Mouse (Mus musculus): ENCODE measurements around the gene Slfn3. TPM values are rescaled to one million over a fixed set of nuclear protein-coding genes. Genes with fewer than 3 reads are reported as not detected.
"Not testable (repeated sequence)": the region's sequence is repeated elsewhere in the genome, so short reads cannot be mapped to it uniquely, and the experiment has no call there.

The Slfn3 gene
- polyA plus RNA-seq (2012; ENCODE audit: insufficient read depth, insufficient read length, low replicate concordance, missing spikeins): not detected in 2 replicates

DNA sequence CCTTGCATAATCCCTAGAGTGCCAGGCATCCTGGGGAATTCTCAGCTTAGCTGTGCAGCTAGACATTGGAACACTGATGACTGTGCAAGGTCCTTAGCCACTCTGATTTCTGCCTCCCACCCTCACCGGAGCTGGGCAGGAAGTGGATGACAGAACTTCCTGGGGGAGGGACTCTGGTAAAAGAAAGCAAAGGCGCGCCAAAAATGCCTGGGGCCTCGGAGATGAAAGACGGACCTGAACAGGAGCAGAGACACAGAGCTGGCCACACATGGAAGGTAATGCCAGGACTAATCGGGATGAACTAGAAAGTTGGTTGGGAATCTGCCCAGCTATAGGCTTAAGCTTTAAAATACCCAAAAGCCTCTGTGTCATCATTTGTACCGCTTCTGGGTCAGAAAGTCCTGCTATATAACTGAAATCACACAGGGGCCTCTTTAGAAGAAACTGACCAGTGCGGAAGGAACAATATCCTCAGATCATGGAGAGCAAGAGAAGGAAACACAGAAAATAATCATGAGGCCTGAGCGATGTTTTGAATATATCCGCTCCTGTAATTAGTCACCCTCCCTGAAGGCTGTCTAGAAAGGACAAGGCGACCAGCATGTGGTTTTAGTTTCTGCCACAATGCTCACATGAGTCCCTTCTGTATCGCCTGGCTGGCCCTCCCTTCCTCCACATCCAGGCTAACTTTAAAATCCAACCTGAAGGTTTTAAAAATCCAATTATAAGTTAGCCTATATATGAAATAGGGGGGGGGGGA lies at the start of gene Slfn3:
Slfn3 (plus strand) TSS at position 197 of the 760 bp plus-strand sequence.
- WGBS: 68% methylated on average over 12 of the region's 12 CpGs
- Histone ChIP-seq H3K4me3 (ENCODE audit: insufficient read depth, low read depth, low read length) (no peak within 1 kb of the TSS; the same call in 1 of the 2 replicates), H3K4me1 (ENCODE audit: control insufficient read depth, insufficient read depth, low read length) (no peaks in the 10 kb centered on the region), H3K27ac (ENCODE audit: insufficient read depth, low read depth, low read length) (no peak within 1 kb of the TSS)
- TF ChIP-seq CTCF (IDR thresholded peaks at IDR 0.05; ENCODE audit: insufficient read depth, low read depth, low read length) (no peak), POLR2A (IDR thresholded peaks at IDR 0.05; ENCODE audit: insufficient read depth, low read depth, low read length) (no peak)

DNA sequence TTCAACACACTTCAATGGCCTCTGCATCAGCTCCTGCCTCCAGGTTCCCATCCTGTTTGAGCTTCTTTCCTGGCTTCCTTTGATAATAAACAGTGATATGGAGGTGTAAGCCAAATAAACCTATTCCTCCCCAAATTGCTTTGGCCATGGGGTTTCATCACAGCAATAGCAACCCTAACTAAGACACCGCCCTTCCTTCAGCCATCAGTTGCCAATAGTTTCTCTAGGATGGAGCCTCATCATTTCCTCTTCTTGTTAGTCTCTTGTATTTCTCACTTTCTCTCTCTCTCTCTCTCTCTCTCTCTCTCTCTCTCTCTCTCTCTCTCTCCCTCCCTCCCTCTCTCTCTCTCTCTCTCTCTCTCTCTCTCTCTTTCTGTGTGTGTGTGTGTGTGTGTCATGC lies 42.2 kb upstream of the Slfn3 start:
- H3K27ac ChIP-seq (ENCODE audit: insufficient read depth, low read depth, low read length); H3K4me3 ChIP-seq (ENCODE audit: insufficient read depth, low read depth, low read length); H3K4me1 ChIP-seq (ENCODE audit: control insufficient read depth, insufficient read depth, low read length): not testable (repeated sequence)
- no CpG with 5 or more reads among the region's 1 CpGs for WGBS

DNA sequence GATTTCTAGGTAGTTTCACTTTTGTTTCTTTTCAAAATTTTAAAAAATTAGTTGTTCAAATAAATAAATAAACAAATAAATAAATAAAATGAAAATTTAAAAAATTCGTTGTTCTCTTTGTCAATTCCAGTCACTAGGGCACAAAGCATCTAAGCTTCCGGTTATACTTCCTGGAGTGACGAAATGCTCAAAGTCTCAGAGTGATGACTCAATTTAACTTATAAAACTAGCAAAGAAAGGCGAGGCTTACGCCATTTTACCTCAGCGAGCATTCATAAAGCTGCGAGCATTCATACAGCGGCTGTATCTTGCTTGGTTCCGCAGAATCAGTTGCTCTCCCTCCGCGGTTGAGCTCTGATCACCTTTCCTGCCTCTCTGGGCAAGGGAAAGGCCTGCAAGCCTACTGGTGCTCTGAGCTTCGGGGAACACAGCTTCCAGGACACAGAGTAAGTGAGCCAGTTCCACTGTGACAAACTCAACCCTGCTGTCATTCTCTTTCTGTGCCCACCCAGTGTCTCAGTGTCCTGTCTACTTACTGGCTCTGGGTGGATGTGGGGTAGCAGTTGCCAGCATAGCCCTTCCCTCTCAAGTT lies 16.1 kb upstream of the Slfn3 start, which contains the start of gene Slfn4:
Slfn4 (plus strand) TSS at position 239 of the 592 bp plus-strand sequence.
- no peak for TF ChIP-seq POLR2A (IDR thresholded peaks at IDR 0.05; ENCODE audit: insufficient read depth, low read depth, low read length)
- no peak for TF ChIP-seq CTCF (IDR thresholded peaks at IDR 0.05; ENCODE audit: insufficient read depth, low read depth, low read length)
- 85% methylated on average over 12 of the region's 12 CpGs for WGBS
- no peak within 1 kb of the TSS for H3K4me3 ChIP-seq (ENCODE audit: insufficient read depth, low read depth, low read length)
- no peak within 1 kb of the TSS for H3K27ac ChIP-seq (ENCODE audit: insufficient read depth, low read depth, low read length)
- no peaks in the 10 kb centered on the region for H3K4me1 ChIP-seq (ENCODE audit: control insufficient read depth, insufficient read depth, low read length)

DNA sequence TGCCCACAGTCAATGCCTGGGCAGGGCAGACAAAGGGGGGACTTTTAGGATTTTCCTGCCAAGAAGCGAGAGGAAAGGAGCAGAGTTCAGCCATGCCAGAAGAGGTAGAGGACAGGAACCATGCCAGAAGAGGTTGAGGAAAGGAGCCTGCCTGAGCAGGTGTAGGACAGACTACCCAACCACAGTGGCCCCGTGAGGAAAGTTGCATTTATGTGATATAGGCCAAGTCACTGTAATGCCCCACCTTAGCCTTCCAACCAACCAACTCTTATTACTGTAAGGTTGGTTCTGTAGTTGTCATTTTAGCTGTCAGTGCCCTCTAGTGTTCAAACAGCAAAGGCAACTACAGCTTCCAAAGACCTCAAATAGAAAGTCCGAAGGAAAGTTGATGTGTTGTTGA lies 871 bp downstream of the Slfn3 start:
- Histone ChIP-seq H3K4me1 (ENCODE audit: control insufficient read depth, insufficient read depth, low read length) (no peaks in the 10 kb centered on the region), H3K4me3 (ENCODE audit: insufficient read depth, low read depth, low read length) (no peak overlapping the region), H3K27ac (ENCODE audit: insufficient read depth, low read depth, low read length) (no peak overlapping the region)
- no peak for TF ChIP-seq CTCF (IDR thresholded peaks at IDR 0.05; ENCODE audit: insufficient read depth, low read depth, low read length)
- TF ChIP-seq POLR2A (IDR thresholded peaks at IDR 0.05; ENCODE audit: insufficient read depth, low read depth, low read length): no peak
- 49% methylated on average over 3 of the region's 3 CpGs for WGBS

DNA sequence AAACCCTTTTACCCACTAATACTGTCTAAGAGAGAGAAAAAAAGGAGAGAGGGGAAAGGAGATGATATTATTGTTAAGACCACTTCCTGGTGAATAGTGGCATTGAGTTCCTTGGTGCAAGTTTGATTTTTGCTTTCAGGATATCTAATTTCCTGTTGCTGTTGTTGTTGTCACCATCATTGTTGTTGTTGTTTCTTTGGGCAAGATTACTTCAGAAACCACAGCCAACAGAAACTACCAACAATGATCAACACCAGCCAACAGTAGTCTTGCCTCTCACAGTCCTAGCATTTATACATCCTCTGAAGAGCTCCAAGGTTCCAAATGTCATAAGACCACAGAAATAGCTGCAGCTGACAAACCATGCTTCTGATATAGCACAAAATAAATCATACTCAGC lies 13.9 kb downstream of the Slfn3 start:
- TF ChIP-seq POLR2A (IDR thresholded peaks at IDR 0.05; ENCODE audit: insufficient read depth, low read depth, low read length): no peak
- TF ChIP-seq CTCF (IDR thresholded peaks at IDR 0.05; ENCODE audit: insufficient read depth, low read depth, low read length): no peak
- Histone ChIP-seq H3K27ac (ENCODE audit: insufficient read depth, low read depth, low read length) (no peak overlapping the region), H3K4me1 (ENCODE audit: control insufficient read depth, insufficient read depth, low read length) (no peaks in the 10 kb centered on the region), H3K4me3 (ENCODE audit: insufficient read depth, low read depth, low read length) (no peak overlapping the region)

DNA sequence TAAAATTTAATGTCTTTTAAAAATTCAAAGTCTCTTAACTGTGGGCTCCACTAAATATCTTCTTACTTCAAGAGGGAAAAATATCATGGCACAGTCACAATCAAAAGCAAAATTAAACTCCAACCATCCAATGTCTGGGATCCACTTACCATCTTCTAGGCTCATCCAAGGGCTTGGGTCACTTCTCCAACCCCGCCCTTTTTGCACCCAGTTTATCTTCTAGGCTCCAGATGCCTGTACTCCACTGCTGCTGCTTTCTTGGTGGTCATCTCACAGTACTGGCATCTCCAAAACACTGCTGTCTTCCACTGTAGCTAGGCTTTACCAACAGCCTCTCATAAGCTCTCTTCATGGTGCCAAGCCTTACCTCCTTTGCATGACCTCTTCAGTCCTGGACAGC lies 25.0 kb downstream of the Slfn3 start:
- WGBS: 81% methylated on average over 1 of the region's 1 CpGs
- Histone ChIP-seq H3K4me3 (ENCODE audit: insufficient read depth, low read depth, low read length) (no peak overlapping the region), H3K27ac (ENCODE audit: insufficient read depth, low read depth, low read length) (no peak overlapping the region), H3K4me1 (ENCODE audit: control insufficient read depth, insufficient read depth, low read length) (no peaks in the 10 kb centered on the region)
- no peak for TF ChIP-seq CTCF (IDR thresholded peaks at IDR 0.05; ENCODE audit: insufficient read depth, low read depth, low read length)
- no peak for TF ChIP-seq POLR2A (IDR thresholded peaks at IDR 0.05; ENCODE audit: insufficient read depth, low read depth, low read length)

DNA sequence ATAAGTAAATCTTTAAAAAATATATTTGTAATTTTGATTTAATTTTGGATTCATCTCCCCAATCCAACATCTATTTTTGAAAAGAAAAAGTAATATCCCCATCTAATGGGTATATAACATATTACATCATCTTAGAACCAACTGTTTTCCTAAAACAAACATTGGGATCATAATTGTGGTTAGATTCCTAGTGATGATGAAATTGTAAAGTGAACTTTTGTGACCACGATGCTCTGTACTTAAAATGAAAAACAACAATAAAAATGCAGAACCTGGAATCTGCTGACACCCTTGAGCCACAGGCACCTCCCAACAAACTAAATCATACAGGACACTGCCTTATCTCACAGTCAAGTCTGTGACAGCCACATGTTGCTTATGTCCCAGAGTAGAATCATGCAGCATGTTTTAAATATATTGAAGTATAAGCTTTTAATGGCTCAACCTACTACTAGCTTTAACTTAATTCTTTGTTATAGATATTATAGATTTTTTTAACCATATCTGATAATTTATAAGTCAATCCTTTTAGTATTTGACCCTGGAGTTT lies 30.3 kb downstream of the Slfn3 start:
- TF ChIP-seq CTCF (IDR thresholded peaks at IDR 0.05; ENCODE audit: insufficient read depth, low read depth, low read length) (no peak), POLR2A (IDR thresholded peaks at IDR 0.05; ENCODE audit: insufficient read depth, low read depth, low read length) (no peak)
- H3K4me1 ChIP-seq (ENCODE audit: control insufficient read depth, insufficient read depth, low read length): no peaks in the 10 kb centered on the region
- 78% methylated on average over 1 of the region's 1 CpGs for WGBS
- no peak overlapping the region for H3K27ac ChIP-seq (ENCODE audit: insufficient read depth, low read depth, low read length)
- no peak overlapping the region for H3K4me3 ChIP-seq (ENCODE audit: insufficient read depth, low read depth, low read length)

DNA sequence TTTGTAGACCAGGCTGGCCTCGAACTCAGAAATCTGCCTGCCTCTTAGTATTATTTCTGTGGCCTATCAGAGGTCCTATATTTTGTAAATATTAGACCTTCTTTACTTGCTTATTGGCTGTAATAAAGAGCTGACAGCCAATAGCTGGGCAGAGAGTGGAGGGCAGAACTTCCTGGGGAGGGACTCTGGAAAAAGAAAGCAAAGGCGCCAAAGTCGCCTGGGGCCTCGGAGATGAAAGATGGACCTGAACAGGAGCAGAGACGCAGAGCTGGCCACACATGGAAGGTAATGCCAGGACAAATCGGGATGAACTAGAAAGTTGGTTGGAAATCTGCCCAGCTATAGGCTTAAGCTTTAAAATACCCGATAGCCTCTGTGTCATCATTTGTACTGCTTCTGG lies 32.2 kb downstream of the Slfn3 start:
- Histone ChIP-seq H3K27ac (ENCODE audit: insufficient read depth, low read depth, low read length) (no peak overlapping the region), H3K4me3 (ENCODE audit: insufficient read depth, low read depth, low read length) (no peak overlapping the region), H3K4me1 (ENCODE audit: control insufficient read depth, insufficient read depth, low read length) (no peaks in the 10 kb centered on the region)
- 81% methylated on average over 7 of the region's 7 CpGs for WGBS
- TF ChIP-seq POLR2A (IDR thresholded peaks at IDR 0.05; ENCODE audit: insufficient read depth, low read depth, low read length) (no peak), CTCF (IDR thresholded peaks at IDR 0.05; ENCODE audit: insufficient read depth, low read depth, low read length) (no peak)

DNA sequence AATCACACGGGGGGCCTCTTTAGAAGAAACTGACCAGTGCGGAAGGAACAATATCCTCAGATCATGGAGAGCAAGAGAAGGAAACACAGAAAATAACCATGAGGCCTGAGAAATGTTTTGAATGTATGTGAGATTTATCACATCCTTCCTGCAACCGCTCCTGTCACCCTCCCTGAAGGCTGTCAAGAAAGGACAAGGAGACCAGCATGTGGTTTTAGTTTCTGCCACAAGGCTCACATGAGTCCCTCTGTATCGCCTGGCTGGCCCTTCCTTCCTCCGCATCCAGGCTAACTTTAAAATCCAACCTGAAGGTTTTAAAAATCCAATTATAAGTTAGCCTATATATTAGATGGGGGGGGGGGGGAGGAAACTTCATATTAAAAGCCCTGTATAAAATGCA lies 32.7 kb downstream of the Slfn3 start:
- not testable (repeated sequence) for H3K4me1 ChIP-seq (ENCODE audit: control insufficient read depth, insufficient read depth, low read length); H3K27ac ChIP-seq (ENCODE audit: insufficient read depth, low read depth, low read length); H3K4me3 ChIP-seq (ENCODE audit: insufficient read depth, low read depth, low read length)
- WGBS: 79% methylated on average over 5 of the region's 5 CpGs
